Mouse (Mus musculus) layer of hippocampus, adult 8-10 months (tissue): Measurements from ENCODE around the gene Snx32. TPM values are rescaled to one million over a fixed set of nuclear protein-coding genes. Genes with fewer than 3 reads are reported as not detected.

Experiments
- DNase-seq, 2 experiments: peaks; one replicate each; pipeline ENCODE4 v3.0.0; 2022; ENCODE audit warnings: low spot score in 2 of 2
- total RNA-seq, 4 experiments: library from RNA; stranded (reverse); gene quantifications; 2 replicates each; pipeline ENCODE4 v1.2.4; 2022

The Snx32 gene
- total RNA-seq, 4 experiments from 2014 or later, result 86.8 to 95.2 (median 88.6) TPM

GRCm38 (mm10) chr19:5483386-5484359 lies 26.7 kb downstream of the Snx32 start:
- DNase-seq, result no peak

DNA sequence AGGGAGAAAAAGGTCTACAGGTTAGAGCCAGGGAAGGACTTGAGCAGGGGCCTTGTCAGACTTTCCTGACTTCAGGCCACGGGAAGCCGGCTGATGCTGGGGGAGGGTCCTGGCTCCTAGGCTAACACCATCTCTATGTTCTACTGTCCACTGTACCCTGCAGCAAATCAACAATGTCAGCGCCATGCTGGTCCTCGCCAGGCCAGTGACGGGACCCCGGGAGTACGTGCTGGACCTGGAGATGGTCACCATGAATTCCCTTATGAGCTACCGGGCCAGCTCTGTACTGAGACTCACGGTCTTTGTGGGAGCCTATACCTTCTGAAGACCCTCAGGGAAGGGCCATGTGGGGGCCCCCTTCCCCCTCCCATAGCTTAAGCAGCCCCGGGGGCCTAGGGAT lies 28.9 kb downstream of the Snx32 start:
- DNase-seq, result no peak

DNA sequence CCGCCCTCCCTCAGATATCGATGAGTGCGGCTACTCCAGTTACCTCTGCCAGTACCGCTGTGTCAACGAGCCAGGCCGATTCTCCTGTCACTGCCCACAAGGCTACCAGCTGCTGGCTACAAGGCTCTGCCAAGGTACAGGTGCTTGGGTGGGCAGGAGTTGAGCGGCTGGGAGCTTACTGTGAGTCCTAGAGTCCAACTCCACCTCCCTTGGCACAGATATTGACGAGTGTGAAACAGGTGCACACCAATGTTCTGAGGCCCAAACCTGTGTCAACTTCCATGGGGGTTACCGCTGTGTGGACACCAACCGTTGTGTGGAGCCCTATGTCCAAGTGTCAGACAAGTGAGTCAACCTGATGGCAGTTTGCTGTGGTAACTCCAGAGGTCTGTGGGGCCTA lies 30.3 kb downstream of the Snx32 start:
- no peak for DNase-seq

GRCm38 (mm10) chr19:5477668-5478300 lies 32.6 kb downstream of the Snx32 start:
- no peak for DNase-seq

DNA sequence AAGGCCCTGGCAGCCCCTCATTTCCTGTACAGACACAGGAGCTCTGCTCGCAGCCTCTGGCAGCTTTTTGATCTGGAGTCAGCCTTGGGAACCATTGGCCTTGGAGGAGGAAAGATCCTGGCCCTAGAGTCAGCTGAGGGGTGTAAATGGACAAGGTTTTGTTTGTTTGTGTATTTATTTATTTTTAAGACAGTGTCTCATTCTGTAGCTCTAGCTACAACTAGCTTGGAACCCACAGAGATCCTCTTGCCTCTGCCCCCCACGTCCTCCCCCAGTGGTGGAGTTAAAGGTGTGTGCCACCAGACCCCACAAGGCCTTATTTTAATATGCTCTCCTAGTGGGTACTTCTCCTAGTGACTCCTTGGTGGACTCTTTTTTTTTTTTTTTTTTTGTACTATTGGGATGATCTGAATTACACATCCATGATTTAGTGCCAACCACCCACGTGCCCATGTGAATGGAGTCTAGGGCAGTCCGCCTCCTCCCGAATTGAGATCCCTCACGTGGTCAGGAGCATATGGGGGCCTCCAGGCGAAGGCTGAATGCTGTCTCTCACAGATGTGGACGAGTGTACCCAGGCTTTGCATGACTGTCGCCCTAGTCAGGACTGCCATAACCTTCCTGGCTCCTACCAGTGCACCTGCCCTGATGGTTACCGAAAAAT lies 33.2 kb downstream of the Snx32 start:
- DNase-seq, result no peak

DNA sequence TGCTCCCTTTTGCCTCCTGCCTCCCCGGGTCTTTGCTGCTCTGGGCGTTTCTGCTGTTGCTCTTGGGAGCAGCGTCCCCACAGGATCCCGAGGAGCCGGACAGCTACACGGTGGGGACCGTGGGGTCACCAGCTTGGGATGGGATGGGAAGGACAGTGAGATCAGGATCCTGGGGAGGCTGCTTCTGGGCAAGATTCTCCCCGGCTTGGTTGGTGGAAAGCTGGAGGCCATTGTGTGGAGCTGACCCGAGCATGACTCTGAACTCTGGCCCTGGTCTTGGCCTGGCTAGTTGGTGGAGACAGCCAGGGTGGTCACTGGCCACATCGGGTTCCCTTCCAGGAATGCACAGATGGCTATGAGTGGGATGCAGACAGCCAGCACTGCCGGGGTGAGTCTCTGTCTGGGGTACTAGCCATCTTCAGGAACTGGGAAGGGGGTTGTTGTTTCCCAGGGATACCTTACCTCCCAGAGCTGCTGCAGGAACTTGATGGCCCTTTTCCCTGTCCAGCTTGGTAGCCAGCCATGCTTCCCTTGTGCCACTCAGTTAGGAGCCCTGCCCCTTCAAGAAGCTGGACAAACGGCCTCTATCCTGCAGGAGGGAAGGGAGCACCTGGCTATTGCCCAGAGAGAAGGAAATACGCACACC lies 35.1 kb downstream of the Snx32 start:
- DNase-seq, result no peak

GRCm38 (mm10) chr19:5474281-5475068 lies 35.9 kb downstream of the Snx32 start:
- no peak for DNase-seq

- no peak for DNase-seq
Observed at GRCm38 (mm10) chr19:5473720-5474119, 36.6 kb downstream of the Snx32 start, which contains the start of gene Efemp2. Gene Efemp2 (plus strand): TSS chr19:5473954.

DNA sequence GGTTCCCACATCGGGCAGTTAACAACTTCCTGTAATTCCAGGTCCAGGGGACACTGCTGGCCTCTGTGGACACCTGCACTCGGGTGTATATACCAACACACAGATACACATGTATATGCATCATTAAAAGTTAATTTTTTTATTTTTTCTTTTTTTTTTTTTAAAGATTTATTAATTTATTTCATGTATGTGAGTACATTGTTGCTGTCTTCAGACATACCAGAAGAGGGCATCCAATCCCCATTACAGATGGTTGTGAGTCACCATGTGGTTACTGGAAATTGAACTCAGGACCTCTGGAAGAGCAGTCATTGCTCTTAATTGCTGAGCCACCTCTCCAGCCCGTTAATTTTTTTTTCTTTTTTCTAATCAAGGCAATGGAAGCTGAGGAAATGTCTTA lies 37.5 kb downstream of the Snx32 start:
- DNase-seq, result no peak

GRCm38 (mm10) chr19:5471846-5472245 lies 38.5 kb downstream of the Snx32 start:
- no peak for DNase-seq

GRCm38 (mm10) chr19:5468374-5468773 lies 42.0 kb downstream of the Snx32 start, which contains the start of gene Ctsw:
Gene Ctsw (minus strand): TSS chr19:5468507.
- no peak for DNase-seq

DNA sequence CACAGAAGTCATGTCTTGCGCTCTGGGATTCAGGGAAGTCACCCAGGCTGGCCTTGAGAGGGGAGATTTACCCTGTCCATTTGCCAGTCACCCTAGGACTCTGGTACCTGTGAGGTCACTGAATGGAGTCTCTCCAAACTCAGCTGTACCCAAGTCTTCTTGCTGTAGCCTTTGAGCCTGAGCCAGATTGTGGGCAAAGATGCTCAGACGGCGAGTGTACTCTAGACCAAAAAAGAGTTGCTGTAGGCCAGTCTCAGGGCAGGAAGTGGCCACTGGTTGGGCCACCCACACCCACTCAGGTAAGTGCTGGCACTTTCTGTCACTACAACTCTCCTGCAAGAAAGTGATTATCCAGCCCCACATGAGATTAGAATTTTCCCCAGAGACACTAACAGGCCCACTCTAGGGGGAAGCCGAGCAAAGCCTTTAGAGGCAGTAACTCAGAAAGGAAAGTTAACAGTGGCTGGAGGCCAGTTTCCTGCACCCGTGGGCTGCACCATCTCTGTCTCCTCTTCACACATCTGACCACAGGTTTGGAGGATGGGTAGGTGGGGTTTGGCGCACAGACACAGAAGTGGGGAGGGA lies 43.3 kb downstream of the Snx32 start:
- DNase-seq, result no peak

DNA sequence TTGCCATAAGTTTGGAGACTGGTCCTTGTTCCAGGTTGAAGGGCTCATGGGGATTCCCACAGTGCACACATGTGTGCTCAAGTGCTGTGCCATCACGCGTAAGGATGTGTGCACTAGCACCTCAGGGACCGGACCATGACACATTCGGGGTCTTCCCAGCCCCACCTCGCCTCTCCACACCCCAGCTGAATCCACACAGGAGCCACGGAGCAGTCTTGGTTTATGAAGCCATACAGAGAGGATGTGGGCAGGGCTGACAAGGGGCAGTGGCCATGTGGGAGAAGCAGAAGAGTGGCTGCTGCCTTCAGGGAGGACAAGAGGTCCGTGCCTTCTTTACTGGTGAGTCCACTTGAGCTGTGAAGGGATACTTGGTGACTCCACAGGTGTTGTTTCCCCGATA lies 45.3 kb downstream of the Snx32 start:
- DNase-seq, result no peak

- no peak for DNase-seq
Observed at GRCm38 (mm10) chr19:5463791-5464562, 46.4 kb downstream of the Snx32 start.

- DNase-seq, result no peak
Observed at GRCm38 (mm10) chr19:5463212-5463611, 47.1 kb downstream of the Snx32 start.

DNA sequence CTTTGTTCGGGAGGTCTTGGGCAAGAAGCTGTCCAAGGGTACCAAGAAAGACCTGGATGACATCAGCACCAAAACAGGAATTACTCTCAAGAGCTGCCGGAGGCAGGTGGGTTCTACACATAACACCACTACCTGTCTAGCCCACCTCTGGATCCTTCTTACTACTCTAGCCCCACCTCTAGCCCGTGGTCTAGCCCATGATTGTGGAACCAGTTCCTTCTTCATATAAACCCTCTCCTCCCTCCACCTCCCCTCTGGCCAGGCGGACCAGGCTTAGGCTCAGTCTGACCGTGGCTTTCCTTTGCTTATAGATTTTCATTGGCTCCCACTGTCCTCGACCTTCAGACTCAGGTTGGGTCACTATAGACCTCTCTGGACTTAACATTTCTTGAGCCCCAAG lies 48.9 kb downstream of the Snx32 start:
- DNase-seq, result no peak

- DNase-seq, result peak; percentile 79 to 87
Observed at GRCm38 (mm10) chr19:5460465-5460911, 49.9 kb downstream of the Snx32 start, which contains the start of gene Fibp. Gene Fibp (plus strand): TSS chr19:5460615.

DNA sequence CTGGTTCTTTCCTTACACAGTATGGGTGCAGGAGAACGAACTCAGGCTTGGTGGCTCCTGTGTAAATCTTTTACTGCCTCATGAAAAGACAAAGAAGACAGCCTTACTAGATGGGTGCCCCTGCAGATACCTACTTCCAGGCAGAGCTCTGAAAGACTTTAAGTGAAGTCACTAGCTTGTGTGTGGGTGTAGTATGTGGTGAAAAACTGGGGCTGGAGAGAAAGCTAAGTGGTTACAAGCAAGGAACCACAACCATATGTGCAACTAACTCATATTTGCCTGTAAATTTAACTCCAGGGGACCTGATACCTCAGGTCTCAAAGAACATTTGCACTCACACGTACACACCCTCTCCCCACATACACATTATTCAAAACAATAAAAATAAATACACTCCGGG lies 50.4 kb downstream of the Snx32 start:
- DNase-seq, result no peak

GRCm38 (mm10) chr19:5459019-5459418 lies 51.3 kb downstream of the Snx32 start:
- DNase-seq, result no peak
